7 mouse cellular contexts compared by ENCODE assay signal in the genomic region with DNA sequence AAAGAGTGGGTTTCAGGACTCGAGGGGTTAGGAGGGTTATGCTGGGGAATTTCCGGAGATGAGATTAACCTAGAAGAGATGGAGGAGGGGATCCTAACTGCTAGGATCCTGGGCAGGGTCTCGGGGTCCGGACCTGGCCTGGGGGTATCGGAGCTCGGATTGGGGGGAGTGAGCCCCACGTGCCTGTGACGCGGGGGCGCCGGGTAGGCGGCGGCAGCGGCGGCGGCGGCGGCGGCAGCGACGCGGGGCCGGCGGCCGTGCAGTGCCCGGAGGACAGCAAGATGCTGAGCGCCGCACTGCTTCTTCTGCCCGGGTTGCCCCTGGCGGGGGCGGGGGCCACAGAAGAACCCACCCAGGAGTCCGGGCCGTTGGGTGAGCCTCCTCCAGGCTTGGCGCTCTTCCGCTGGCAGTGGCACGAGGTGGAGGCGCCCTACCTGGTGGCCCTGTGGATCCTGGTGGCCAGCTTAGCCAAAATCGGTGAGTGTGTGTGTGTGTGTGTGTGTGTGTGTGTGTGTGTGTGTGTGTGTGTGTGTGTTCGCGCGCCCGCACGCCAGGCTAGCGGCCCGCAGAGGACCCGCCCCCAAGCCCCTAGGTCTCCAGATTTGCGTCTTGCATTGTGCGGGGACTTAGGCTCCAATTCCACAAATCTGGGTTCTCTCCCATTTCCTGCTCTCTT. TPM values are rescaled to one million over a fixed set of nuclear protein-coding genes. Genes with fewer than 3 reads are reported as not detected.
A peak's percentile ranks its signal among the peaks of the same experiment; 100 is the strongest.
DNase-seq lines count a peak whose midpoint lies in the region; ATAC-seq and TF ChIP-seq lines count a peak whose summit lies in the region.

No protein-coding gene starts in this region.

- peak overlapping the region; percentile 92 for H3K4me2 ChIP-seq in lung, embryonic 16.5 days (ENCODE audit: low read depth, low read length)
- H3K4me2 ChIP-seq in embryonic facial prominence, embryonic 15.5 days (replicated peaks) = peak overlapping the region; percentile 98
- H3K4me2 ChIP-seq in neural tube, embryonic 13.5 days = peak overlapping the region; percentile 96

- no peaks in the 10 kb centered on the region for H3K36me3 ChIP-seq in lung, embryonic 16.5 days (ENCODE audit: control insufficient read depth, insufficient read depth, low read length)
- no peaks in the 10 kb centered on the region for H3K36me3 ChIP-seq in embryonic facial prominence, embryonic 15.5 days
- no peaks in the 10 kb centered on the region for H3K36me3 ChIP-seq in neural tube, embryonic 13.5 days

- no peak for TF ChIP-seq POLR2A in brain, embryonic 14.5 days (IDR thresholded peaks at IDR 0.05; ENCODE audit: borderline replicate concordance, extremely low read depth, insufficient read depth, insufficient read length, poor library complexity, severe bottlenecking)

- H3K9ac ChIP-seq in lung, embryonic 16.5 days (ENCODE audit: low read length) = peak overlapping the region; percentile 71
- H3K9ac ChIP-seq in embryonic facial prominence, embryonic 15.5 days = peak overlapping the region; percentile 37
- H3K9ac ChIP-seq in neural tube, embryonic 13.5 days = peak overlapping the region; percentile 81

- DNase-seq in lung, postnatal 14 days = no peak
- DNase-seq in brain, embryonic 14.5 days (ENCODE audit: low read depth) = peak; percentile 63
- DNase-seq in kidney, postnatal 4 days = peak; percentile 50 to 54
- no peak for DNase-seq in gastrocnemius, postnatal 36 days

- no peaks in the 10 kb centered on the region; the same call in 1 of the 2 replicates for H3K27me3 ChIP-seq in lung, embryonic 16.5 days (ENCODE audit: control insufficient read depth, insufficient read depth, low read depth, low read length)
- H3K27me3 ChIP-seq in embryonic facial prominence, embryonic 15.5 days = no peaks in the 10 kb centered on the region
- H3K27me3 ChIP-seq in neural tube, embryonic 13.5 days = peaks cover 16% of the 10 kb centered on the region

- intact Hi-C loops in gastrocnemius, postnatal 36 days (cut with DNase I) = no loop called here

- peak overlapping the region; percentile 91 for H3K4me3 ChIP-seq in lung, embryonic 16.5 days (ENCODE audit: low read length)
- H3K4me3 ChIP-seq in embryonic facial prominence, embryonic 15.5 days (replicated peaks) = peak overlapping the region; percentile 70
- H3K4me3 ChIP-seq in neural tube, embryonic 13.5 days = peak overlapping the region; percentile 72

- H3K4me1 ChIP-seq in lung, embryonic 16.5 days (replicated peaks; ENCODE audit: control insufficient read depth, insufficient read depth, low read length) = peaks cover 19% of the 10 kb centered on the region
- H3K4me1 ChIP-seq in embryonic facial prominence, embryonic 15.5 days = peaks cover 55% of the 10 kb centered on the region
- peaks cover 43% of the 10 kb centered on the region for H3K4me1 ChIP-seq in neural tube, embryonic 13.5 days (replicated peaks)

- ATAC-seq in lung, embryonic 16.5 days (ENCODE audit: low read depth) = no peak
- ATAC-seq in embryonic facial prominence, embryonic 15.5 days (ENCODE audit: insufficient number of reproducible peaks, low FRiP score, low TSS enrichment, low read depth) = no peak
- ATAC-seq in neural tube, embryonic 13.5 days (ENCODE audit: low read depth) = peak; percentile 36; the same call in 1 of the 2 replicates

- TF ChIP-seq CTCF in brain, embryonic 14.5 days (IDR thresholded peaks at IDR 0.05; ENCODE audit: borderline replicate concordance, extremely low read depth, insufficient read depth, insufficient read length) = no peak

- no peaks in the 10 kb centered on the region for H3K9me3 ChIP-seq in lung, embryonic 16.5 days (ENCODE audit: control insufficient read depth, low read length)
- H3K9me3 ChIP-seq in embryonic facial prominence, embryonic 15.5 days (replicated peaks) = no peaks in the 10 kb centered on the region
- H3K9me3 ChIP-seq in neural tube, embryonic 13.5 days = no peaks in the 10 kb centered on the region

- under 1% methylated on average over 42 of the region's 48 CpGs for WGBS in lung, embryonic 16.5 days
- under 1% methylated on average over 43 of the region's 48 CpGs for WGBS in embryonic facial prominence, embryonic 15.5 days
- 0% methylated on average over 35 of the region's 48 CpGs for WGBS in neural tube, embryonic 13.5 days

- peak overlapping the region; percentile 92 for H3K27ac ChIP-seq in lung, embryonic 16.5 days (ENCODE audit: low read length)
- H3K27ac ChIP-seq in embryonic facial prominence, embryonic 15.5 days (replicated peaks) = peak overlapping the region; percentile 65; the same call in 1 of the 2 replicates
- H3K27ac ChIP-seq in neural tube, embryonic 13.5 days (replicated peaks) = peak overlapping the region; percentile 49

RNA-seq across cellular contexts. Expression of a gene that starts 0.6 kb away (rescaled TPM):
- polyA plus RNA-seq in lung, embryonic 16.5 days (2015; fragmentation: Nextera tagmentation; extraction: Ambion mirVana) = 5.5 and 6.3 TPM in 2 replicates
- polyA plus RNA-seq in brain, embryonic 14.5 days (2012; rRNA removed) = 39.3 and 56.1 TPM in 2 replicates
- polyA plus RNA-seq in embryonic facial prominence, embryonic 15.5 days (2015; fragmentation: Nextera tagmentation; extraction: Ambion mirVana) = 2.6 and 3.4 TPM in 2 replicates
- polyA plus RNA-seq in neural tube, embryonic 13.5 days (2015; fragmentation: Nextera tagmentation; extraction: Ambion mirVana) = 5.4 and 7.1 TPM in 2 replicates
- total RNA-seq in gastrocnemius, postnatal 36 days (2021) = under 1 TPM; 0.59 to 0.91 TPM

RNA-seq across cellular contexts. Expression of a gene that starts 1.5 kb away (rescaled TPM):
- 12.7 and 15.8 TPM in 2 replicates for polyA plus RNA-seq in lung, embryonic 16.5 days (2015; fragmentation: Nextera tagmentation; extraction: Ambion mirVana)
- polyA plus RNA-seq in brain, embryonic 14.5 days (2012; rRNA removed) = 5.8 and 7.8 TPM in 2 replicates
- 2.0 and 2.6 TPM in 2 replicates for polyA plus RNA-seq in embryonic facial prominence, embryonic 15.5 days (2015; fragmentation: Nextera tagmentation; extraction: Ambion mirVana)
- polyA plus RNA-seq in neural tube, embryonic 13.5 days (2015; fragmentation: Nextera tagmentation; extraction: Ambion mirVana) = 0.28 and 0.63 TPM in 2 replicates
- total RNA-seq in gastrocnemius, postnatal 36 days (2021) = 10 to 100 TPM; 22.0 to 32.0 TPM

RNA-seq across cellular contexts. Expression of a gene that starts 23.1 kb away (rescaled TPM):
- polyA plus RNA-seq in lung, embryonic 16.5 days (2015; fragmentation: Nextera tagmentation; extraction: Ambion mirVana) = 115 and 125 TPM in 2 replicates
- polyA plus RNA-seq in brain, embryonic 14.5 days (2012; rRNA removed) = 93.6 and 144 TPM in 2 replicates
- polyA plus RNA-seq in embryonic facial prominence, embryonic 15.5 days (2015; fragmentation: Nextera tagmentation; extraction: Ambion mirVana) = 131 TPM in 2 replicates
- 148 and 151 TPM in 2 replicates for polyA plus RNA-seq in neural tube, embryonic 13.5 days (2015; fragmentation: Nextera tagmentation; extraction: Ambion mirVana)
- total RNA-seq in gastrocnemius, postnatal 36 days (2021) = 10 to 100 TPM; 18.5 to 20.1 TPM

RNA-seq across cellular contexts. Expression of a gene that starts 23.2 kb away (rescaled TPM):
- 2.1 and 2.6 TPM in 2 replicates for polyA plus RNA-seq in lung, embryonic 16.5 days (2015; fragmentation: Nextera tagmentation; extraction: Ambion mirVana)
- polyA plus RNA-seq in brain, embryonic 14.5 days (2012; rRNA removed) = 2.3 and 2.4 TPM in 2 replicates
- 1.6 and 2.0 TPM in 2 replicates for polyA plus RNA-seq in embryonic facial prominence, embryonic 15.5 days (2015; fragmentation: Nextera tagmentation; extraction: Ambion mirVana)
- polyA plus RNA-seq in neural tube, embryonic 13.5 days (2015; fragmentation: Nextera tagmentation; extraction: Ambion mirVana) = 1.2 and 1.3 TPM in 2 replicates
- 1 to 10 TPM in 1 of 2 experiments, under 1 TPM in 1; 0.99 to 1.1 TPM for total RNA-seq in gastrocnemius, postnatal 36 days (2021)

RNA-seq across cellular contexts. Expression of a gene that starts 23.8 kb away (rescaled TPM):
- polyA plus RNA-seq in lung, embryonic 16.5 days (2015; fragmentation: Nextera tagmentation; extraction: Ambion mirVana) = 1.1 and 1.5 TPM in 2 replicates
- 11.5 and 13.6 TPM in 2 replicates for polyA plus RNA-seq in brain, embryonic 14.5 days (2012; rRNA removed)
- 0.25 and 0.45 TPM in 2 replicates for polyA plus RNA-seq in embryonic facial prominence, embryonic 15.5 days (2015; fragmentation: Nextera tagmentation; extraction: Ambion mirVana)
- 0.60 and 0.62 TPM in 2 replicates for polyA plus RNA-seq in neural tube, embryonic 13.5 days (2015; fragmentation: Nextera tagmentation; extraction: Ambion mirVana)
- total RNA-seq in gastrocnemius, postnatal 36 days (2021) = under 1 TPM in 1 of 2 experiments, not detected in 1; 0.07 TPM

Comparison
In these comparisons a context has a peak if more than half of its experiments do, and no peak if none do; other contexts are left out.
1. DNase-seq: peak in brain, embryonic 14.5 days (single experiment) and kidney, postnatal 4 days (2 of 2); none in lung, postnatal 14 days (single experiment) and gastrocnemius, postnatal 36 days (0 of 2).
2. Peak in every context shown above with its lines, with median percentiles within 50 percentile points of each other: H3K27ac ChIP-seq, H3K4me2 ChIP-seq, H3K4me3 ChIP-seq and H3K9ac ChIP-seq.